Mouse (Mus musculus) megakaryocyte, embryonic 14.5 days (primary cell): ENCODE measurements around the gene Nol3.

ENCODE experiments used
- FLI1 ChIP-seq: IDR thresholded peaks from 2 replicates; pipeline ENCODE4 v1.6.1; 2012; ENCODE audit warnings: low read length, inconsistent platforms, mixed read lengths
- GATA1 ChIP-seq: IDR thresholded peaks from 3 replicates; pipeline ENCODE4 v1.6.1; 2012; ENCODE audit warnings: mixed read lengths, low read length, inconsistent platforms, borderline replicate concordance

GRCm38 (mm10) chr8:105285514-105285913 is 9.6 kb downstream of the Nol3 start:
- TF ChIP-seq GATA1: no peak
- TF ChIP-seq FLI1: no peak
